Mouse (Mus musculus): Measurements from ENCODE around the gene Coa6. TPM values are rescaled to one million over a fixed set of nuclear protein-coding genes. Genes with fewer than 3 reads are reported as not detected.

The Coa6 gene
- polyA plus RNA-seq (2017; shearing (Covaris generic)) = 20.5 TPM

GRCm38 (mm10) chr8:126422174-126422919 lies at the start of gene Coa6:
Coa6 (plus strand) TSS chr8:126422515.

GRCm38 (mm10) chr8:126474299-126475187 lies 52.2 kb downstream of the Coa6 start, which contains the start of gene Tarbp1:
Tarbp1 (minus strand) TSS chr8:126475065.

Other genes with a start within 250 kb of the Coa6 start
- gene Slc35f3, start 124.0 kb upstream of the Coa6 start, polyA plus RNA-seq (2017; shearing (Covaris generic)) = not detected
- gene Tarbp1, start 52.5 kb downstream of the Coa6 start, polyA plus RNA-seq (2017; shearing (Covaris generic)) = 7.2 TPM
- 250 TPM for gene Irf2bp2, start 171.5 kb downstream of the Coa6 start, polyA plus RNA-seq (2017; shearing (Covaris generic))

Data from effector memory CD4-positive, alpha-beta T cell, adult 5 months (primary cell).